Comparison of ENCODE assay signal across 1 mouse cellular context in the genomic region with DNA sequence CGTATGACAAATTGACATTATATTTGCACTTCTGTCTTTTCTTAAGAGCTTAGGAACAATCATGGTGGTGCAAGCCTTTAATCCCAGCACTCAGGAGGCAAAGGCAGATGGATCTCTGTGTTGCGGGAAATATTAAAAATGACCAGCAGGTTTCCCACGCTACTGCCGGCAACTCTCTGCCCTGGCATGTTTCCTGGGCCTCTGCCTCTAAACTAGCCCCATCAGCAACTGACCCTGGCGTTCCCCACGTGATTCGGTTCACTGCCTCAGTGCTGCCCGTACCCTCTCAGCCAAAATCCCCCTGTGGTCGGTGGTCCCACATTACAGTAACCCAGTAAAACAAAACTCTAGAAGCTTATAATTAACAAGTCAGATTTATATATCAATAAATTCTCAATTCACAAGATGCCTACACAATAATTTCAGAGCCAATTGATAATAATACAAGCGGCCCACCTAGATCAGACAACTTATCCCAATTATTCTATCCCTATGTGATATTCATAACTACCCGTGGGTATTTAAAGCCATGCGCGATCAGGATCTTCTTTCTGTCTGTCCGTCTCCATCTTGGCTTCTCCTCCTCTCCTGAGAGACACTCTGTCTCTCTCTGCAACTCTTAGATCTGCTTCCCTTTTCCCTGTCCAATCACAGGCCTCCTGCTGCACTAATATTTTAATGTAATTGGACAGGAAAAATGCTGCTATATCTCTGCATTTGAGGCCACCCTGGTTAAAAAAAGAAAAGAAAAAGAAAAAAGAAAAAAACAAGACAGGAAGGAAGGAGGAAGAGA.
TF ChIP-seq lines count a peak whose summit lies in the region.

No protein-coding gene starts in this region.

TF ChIP-seq in MEL, 35 proteins besides CTCF, POLR2A, EP300 and RAD21 (continued from another document):
- TF ChIP-seq TBP (IDR thresholded peaks at IDR 0.05; ENCODE audit: low read depth, low read length): peak; percentile 78
- TF ChIP-seq POLR2AphosphoS2 (IDR thresholded peaks at IDR 0.05; ENCODE audit: low read length): peak; percentile 33; the same call in 1 of the 2 replicates
- no peak for TF ChIP-seq CHD2 (IDR thresholded peaks at IDR 0.05; ENCODE audit: low read length)
- TF ChIP-seq SIN3A (IDR thresholded peaks at IDR 0.05; ENCODE audit: low read length): 0 out of 2 replicates have a peak, but pooled peaks have one; percentile 35
- TF ChIP-seq MYC (IDR thresholded peaks at IDR 0.05; ENCODE audit: low read depth, low read length): 0 out of 2 replicates have a peak, but pooled peaks have one; percentile 42
- peak; percentile 73 for TF ChIP-seq USF1 (IDR thresholded peaks at IDR 0.05; ENCODE audit: low read depth, low read length)
- TF ChIP-seq KAT2A (conservative IDR thresholded peaks at IDR 0.05; ENCODE audit: low read depth, low read length): no peak
- no peak; the same call in 1 of the 2 replicates for TF ChIP-seq HCFC1 (IDR thresholded peaks at IDR 0.05; ENCODE audit: low read depth, low read length)
- TF ChIP-seq NRF1 (IDR thresholded peaks at IDR 0.05; ENCODE audit: insufficient read depth, low read depth, low read length, poor library complexity, severe bottlenecking): no peak
- no peak for TF ChIP-seq BHLHE40 (IDR thresholded peaks at IDR 0.05; ENCODE audit: borderline replicate concordance, low read depth, low read length)
- no peak for TF ChIP-seq MAFK (IDR thresholded peaks at IDR 0.05; ENCODE audit: borderline replicate concordance, low read depth, low read length)
- TF ChIP-seq GABPA (IDR thresholded peaks at IDR 0.05; ENCODE audit: low read depth, low read length): no peak
- TF ChIP-seq MEF2A (IDR thresholded peaks at IDR 0.05; ENCODE audit: extremely low read depth, insufficient replicate concordance, low read depth, low read length, poor library complexity, severe bottlenecking): no peak
- 0 out of 2 replicates have a peak, but pooled peaks have one; percentile 10 for TF ChIP-seq GATA1 (IDR thresholded peaks at IDR 0.05; ENCODE audit: low read depth, low read length)
- TF ChIP-seq ETS1 (IDR thresholded peaks at IDR 0.05; ENCODE audit: low read depth, low read length): no peak
- TF ChIP-seq TCF12 (IDR thresholded peaks at IDR 0.05; ENCODE audit: low read depth, low read length): peak; percentile 22; the same call in 1 of the 2 replicates
- no peak for TF ChIP-seq ELF1 (IDR thresholded peaks at IDR 0.05; ENCODE audit: low read depth, low read length)
- TF ChIP-seq ZNF384 (IDR thresholded peaks at IDR 0.05; ENCODE audit: low read depth, low read length): peak; percentile 81
- no peak for TF ChIP-seq POLR2AphosphoS5 (IDR thresholded peaks at IDR 0.05; ENCODE audit: borderline replicate concordance, low read depth, low read length)
- no peak for TF ChIP-seq TAL1 (IDR thresholded peaks at IDR 0.05; ENCODE audit: low read length)
- TF ChIP-seq ZC3H11A (IDR thresholded peaks at IDR 0.05; ENCODE audit: low read depth, low read length): no peak
- no peak for TF ChIP-seq ZKSCAN1 (IDR thresholded peaks at IDR 0.05; ENCODE audit: low read depth, low read length)
- TF ChIP-seq RCOR1 (IDR thresholded peaks at IDR 0.05; ENCODE audit: low read depth, low read length): no peak; the same call in 1 of the 2 replicates
- TF ChIP-seq ZMIZ1 (IDR thresholded peaks at IDR 0.05; ENCODE audit: low read depth, low read length): peak; percentile 62; the same call in 1 of the 2 replicates
- no peak for TF ChIP-seq UBTF (IDR thresholded peaks at IDR 0.05; ENCODE audit: borderline replicate concordance, insufficient read depth, low read depth, low read length)
- TF ChIP-seq MAX (IDR thresholded peaks at IDR 0.05; ENCODE audit: low read length): peak; percentile 14; the same call in 1 of the 2 replicates
- TF ChIP-seq CHD1 (IDR thresholded peaks at IDR 0.05; ENCODE audit: low read depth, low read length): no peak
